Mouse (Mus musculus) Muller cell, postnatal 12 days (primary cell): ENCODE measurements around the gene Pidd1.
A peak's percentile ranks its signal among the peaks of the same experiment; 100 is the strongest.

Source experiments
- DNase-seq: peaks from one replicate; pipeline ENCODE4 v3.0.0-alpha.2; 2015; ENCODE audit errors: inconsistent ontology term

Gene Pidd1

DNA sequence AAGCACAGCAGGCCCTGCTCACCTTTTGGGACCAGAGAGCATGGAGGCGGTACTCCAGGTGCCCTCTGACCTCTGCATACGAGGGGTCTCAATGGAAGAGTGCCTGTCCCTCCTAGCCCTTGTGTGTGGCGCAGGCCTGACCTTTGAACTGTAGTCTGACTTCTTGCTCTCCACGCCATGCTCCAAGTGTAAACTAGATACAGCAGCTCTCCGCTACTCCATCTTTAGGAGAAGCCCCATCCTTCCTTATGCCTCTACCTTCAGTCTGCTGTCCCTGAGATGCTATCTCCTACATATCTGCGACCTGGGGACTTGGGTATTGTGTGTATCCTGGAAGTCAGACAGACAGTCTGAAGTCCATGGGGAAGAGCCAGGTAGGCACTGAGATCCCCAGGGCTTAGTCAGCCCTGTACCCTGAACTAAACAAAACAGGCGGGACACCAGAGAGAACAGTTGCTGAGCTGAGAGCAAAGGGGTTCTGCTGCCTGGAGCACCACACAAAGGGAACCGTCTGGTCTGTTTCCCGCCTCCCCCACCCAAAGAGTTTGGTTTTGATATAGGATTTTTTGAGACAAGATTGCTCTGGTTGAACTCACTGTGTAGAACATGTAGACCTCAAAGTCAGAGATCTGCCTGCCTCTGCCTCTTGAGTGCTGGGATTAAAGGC is 7.8 kb downstream of the Pidd1 start:
- DNase-seq, result no peak

DNA sequence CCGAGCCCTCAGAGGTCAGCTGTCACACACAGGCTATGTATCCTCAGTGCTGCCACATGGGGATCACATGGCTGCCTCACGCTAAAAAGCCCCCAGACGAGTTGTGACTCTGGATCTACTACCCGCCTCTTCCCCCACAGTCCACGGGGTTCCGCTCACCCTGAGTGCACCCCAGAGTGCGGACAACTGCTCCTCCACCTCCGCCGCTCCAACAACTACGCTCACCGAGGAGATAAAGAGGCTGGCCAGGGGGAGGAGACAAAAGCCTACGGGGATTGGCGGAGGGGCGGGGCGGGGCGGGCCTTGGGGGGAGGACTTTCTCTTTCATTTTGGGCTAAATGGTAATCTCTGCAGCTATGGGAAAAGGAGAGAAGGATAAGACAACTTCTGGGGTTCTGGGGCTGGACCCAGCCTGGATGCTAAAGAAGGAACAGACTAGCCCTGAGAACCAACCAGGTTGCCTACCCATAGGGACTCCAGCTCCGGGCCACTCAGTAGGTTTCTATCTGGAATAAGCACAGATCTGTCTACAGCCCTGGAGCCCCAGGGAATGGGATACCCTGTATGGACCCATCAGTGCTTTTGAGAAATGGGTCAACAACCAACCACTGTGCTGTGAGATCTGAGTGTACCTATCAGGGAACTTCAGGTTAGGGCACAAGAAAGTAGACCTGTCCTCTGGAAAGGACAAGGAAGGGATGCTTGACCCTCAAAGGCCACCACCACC is 8.5 kb downstream of the Pidd1 start:
- peak; percentile 75 for DNase-seq

DNA sequence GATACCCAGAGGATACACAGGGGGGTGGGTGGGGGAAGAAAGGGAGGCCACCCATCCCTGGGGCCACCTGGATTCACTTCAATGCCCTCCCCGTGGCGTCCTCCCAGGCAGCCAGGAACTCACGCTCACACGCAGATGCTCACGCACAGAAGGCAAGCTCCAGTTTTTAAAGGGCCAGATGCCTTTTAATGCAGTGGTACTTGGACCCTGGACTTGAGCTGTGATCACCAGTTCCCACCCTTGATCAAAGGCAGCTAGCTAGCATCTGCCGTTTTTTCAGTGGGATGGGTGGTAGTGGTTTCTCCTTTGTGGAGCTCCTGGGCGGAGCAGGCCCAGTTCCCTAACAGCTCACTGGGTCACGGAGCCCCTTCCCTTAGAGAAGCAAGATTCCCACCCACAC is 9.4 kb downstream of the Pidd1 start:
- DNase-seq, result peak; percentile 43

- DNase-seq, result no peak
Observed at GRCm38 (mm10) chr7:141433517-141434400, 10.1 kb downstream of the Pidd1 start.

GRCm38 (mm10) chr7:141432741-141433516 is 10.9 kb downstream of the Pidd1 start:
- no peak for DNase-seq

DNA sequence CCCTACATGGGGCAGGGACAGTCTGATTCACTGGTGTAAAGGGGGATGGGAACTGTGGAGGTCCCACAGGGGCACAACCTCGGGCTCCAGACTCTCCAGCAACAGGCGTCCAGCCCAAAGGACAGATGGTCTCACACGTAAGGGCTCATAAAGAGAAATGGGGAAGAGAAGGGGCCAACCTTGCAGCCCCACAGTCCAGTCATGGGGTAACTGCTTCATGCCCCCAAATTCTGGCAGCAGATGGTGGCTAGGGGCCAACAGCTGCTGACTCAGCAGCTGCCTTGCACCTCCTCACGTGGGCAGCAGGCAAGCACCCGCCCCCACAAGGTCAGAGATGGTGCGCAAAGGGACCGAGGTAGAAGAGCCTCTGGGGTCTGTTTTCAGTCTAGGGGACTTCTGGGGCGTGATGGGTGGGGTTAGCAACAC is 11.6 kb downstream of the Pidd1 start:
- no peak for DNase-seq

DNA sequence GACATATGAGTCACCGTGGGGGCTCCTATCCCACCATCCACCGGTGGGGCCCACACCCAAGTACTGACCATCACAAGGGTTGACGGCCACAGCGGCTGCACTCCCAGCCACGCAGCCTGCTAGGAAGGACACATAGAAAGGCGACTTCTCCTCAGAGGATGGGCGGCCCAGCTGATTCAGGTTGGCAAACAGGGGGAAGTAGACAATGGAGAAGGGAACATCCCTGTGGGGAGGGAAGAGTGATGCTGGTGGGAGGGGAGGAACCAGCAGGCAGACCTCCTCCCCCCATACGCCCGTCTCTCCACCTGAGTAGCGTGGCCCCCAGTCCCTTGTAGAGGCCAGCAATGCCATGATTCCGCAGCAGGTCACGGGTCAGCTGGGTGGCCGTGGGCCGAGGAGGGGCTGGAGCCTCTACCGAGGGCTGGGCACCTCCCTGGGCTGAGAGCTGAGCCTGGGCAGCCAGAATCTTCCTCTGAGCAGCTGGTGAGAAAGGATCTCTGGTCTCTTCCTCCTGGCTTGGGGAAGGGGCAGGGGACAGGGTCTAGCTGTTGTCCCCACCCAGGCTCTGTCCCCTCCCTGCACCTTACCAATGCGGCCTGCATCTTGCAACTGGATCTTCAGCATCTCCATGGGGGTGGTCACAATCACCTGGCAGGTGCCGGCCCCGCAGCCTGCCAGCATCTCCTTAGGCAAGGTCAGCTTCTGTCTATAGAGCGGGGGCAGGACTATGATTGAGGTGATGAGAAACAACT is 12.2 kb downstream of the Pidd1 start:
- DNase-seq, result no peak

GRCm38 (mm10) chr7:141430585-141431240 is 13.1 kb downstream of the Pidd1 start:
- no peak for DNase-seq

- DNase-seq, result no peak
Observed at GRCm38 (mm10) chr7:141429840-141430584, 13.8 kb downstream of the Pidd1 start.

- peak; percentile 75 for DNase-seq
Observed at GRCm38 (mm10) chr7:141429310-141429709, 14.5 kb downstream of the Pidd1 start, which contains the start of gene Cend1. Gene Cend1 (minus strand): TSS chr7:141429491.

GRCm38 (mm10) chr7:141428701-141429100 is 15.1 kb downstream of the Pidd1 start:
- DNase-seq, result no peak

GRCm38 (mm10) chr7:141426948-141427730 is 16.7 kb downstream of the Pidd1 start:
- DNase-seq, result no peak

DNA sequence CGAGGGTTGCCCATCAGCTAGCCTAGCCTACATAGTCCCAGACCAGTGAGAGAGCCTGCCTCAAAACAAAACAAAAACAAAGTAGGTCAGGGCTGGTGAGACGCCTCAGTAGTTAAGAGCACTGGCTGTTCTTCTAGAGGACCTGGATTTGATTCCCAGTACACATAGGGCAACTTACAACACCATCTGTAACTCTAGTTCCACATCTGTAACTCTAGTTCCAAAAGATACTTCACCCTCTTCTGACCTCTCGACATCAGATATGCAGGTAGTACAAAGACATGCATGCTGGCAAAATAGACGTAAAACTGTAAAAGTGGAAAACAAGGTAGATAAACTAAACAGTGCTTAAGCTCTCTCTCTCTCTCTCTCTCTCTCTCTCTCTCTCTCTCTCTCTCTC is 20.0 kb downstream of the Pidd1 start:
- DNase-seq, result no peak

GRCm38 (mm10) chr7:141420030-141420702 is 23.7 kb downstream of the Pidd1 start:
- DNase-seq, result no peak

- DNase-seq, result no peak
Observed at GRCm38 (mm10) chr7:141418970-141419369, 24.9 kb downstream of the Pidd1 start.

DNA sequence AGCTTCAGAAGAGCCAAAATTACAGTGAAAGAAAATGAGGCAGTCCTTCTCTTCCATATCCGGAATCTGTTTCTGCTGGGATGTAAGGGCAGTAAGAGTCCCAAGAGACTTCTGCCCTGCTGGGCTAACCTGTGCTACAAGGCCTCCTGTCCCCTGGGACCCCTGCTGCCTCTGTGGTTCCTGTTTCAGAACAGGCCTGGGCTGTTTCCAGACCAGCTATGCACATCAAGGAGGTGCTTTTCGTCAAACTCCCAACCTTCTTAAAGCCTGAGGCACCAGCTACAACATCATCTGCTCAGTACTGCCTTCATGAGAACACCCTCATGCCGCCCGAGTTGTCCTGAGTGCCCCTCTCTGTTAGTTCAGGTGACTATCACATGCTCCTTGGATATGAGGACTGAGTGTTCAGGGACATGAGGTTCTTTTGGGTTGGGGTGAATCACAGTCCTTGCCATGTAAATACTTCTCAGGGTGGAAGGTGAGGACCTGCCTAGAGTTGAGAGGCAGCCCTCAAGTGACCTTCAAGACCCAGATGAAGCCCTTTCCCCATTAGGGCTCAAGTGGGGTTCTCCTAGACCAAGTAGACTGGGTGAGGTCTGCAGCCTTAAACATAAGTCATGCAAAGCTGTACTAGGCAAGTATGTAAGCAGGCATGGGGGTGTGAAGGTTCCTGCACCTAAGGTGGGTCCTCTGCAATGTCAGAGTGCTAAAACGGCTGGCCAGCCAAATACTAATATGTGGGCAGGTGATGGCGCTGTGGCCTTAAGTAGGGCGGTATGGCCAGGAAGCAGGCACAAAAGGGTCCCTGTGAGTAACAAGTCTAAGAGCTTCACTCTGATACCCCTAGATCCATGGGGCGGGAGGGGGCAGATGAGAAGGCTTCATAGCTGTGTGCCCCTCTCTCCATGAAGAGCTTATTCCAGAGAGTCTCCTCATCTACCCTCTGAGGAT is 25.8 kb downstream of the Pidd1 start:
- no peak for DNase-seq
